17 mouse cellular contexts compared by ENCODE assay signal in genomic region chr16:22001172-22001571, GRCm38 (mm10). TPM values are rescaled to one million over a fixed set of nuclear protein-coding genes. Genes with fewer than 3 reads are reported as not detected.
DNase-seq lines count a peak whose midpoint lies in the region; ATAC-seq and TF ChIP-seq lines count a peak whose summit lies in the region.
"Had no signal": no experiment of that assay in that cellular context is flagged by ENCODE, and none has a peak within 500 bp of the region (broad histone marks: within the 10 kb centered on the region; RNA-seq: fewer than 3 reads in every experiment).

No protein-coding gene starts in this region.

- 0 out of 2 replicates have a peak, but pooled peaks have one; percentile 18 for TF ChIP-seq CTCF in hindbrain, postnatal 0 days (IDR thresholded peaks at IDR 0.05; ENCODE audit: low read depth)
- peak; percentile 54 for TF ChIP-seq CTCF in lung, postnatal 0 days (IDR thresholded peaks at IDR 0.05)

- H3K27me3 ChIP-seq in hindbrain, postnatal 0 days (ENCODE audit: insufficient read depth, low read length), result peaks cover 7% of the 10 kb centered on the region; the same call in 1 of the 2 replicates
- 0 out of 2 replicates have a peak, but pooled peaks cover 8% of the 10 kb centered on the region for H3K27me3 ChIP-seq in hindbrain, embryonic 12.5 days
- no peaks in the 10 kb centered on the region for H3K27me3 ChIP-seq in lung, postnatal 0 days (replicated peaks; ENCODE audit: insufficient read depth, low read length)
- no peaks in the 10 kb centered on the region for H3K27me3 ChIP-seq in intestine, embryonic 16.5 days (replicated peaks; ENCODE audit: control insufficient read depth, insufficient read depth, low read length)
- H3K27me3 ChIP-seq: midbrain, embryonic 15.5 days had no signal

- TF ChIP-seq EP300 in lung, postnatal 0 days (IDR thresholded peaks at IDR 0.05), result no peak

- 63% methylated on average over 4 of the region's 4 CpGs for WGBS in hindbrain, postnatal 0 days
- 70% methylated on average over 4 of the region's 4 CpGs for WGBS in hindbrain, embryonic 12.5 days
- WGBS in lung, postnatal 0 days, result 57% methylated on average over 4 of the region's 4 CpGs
- 56% methylated on average over 4 of the region's 4 CpGs for WGBS in intestine, embryonic 16.5 days

- DNase-seq in hindbrain, postnatal 0 days (ENCODE audit: low spot score), result no peak
- DNase-seq in lung, postnatal 0 days (ENCODE audit: low spot score), result no peak
- no peak for DNase-seq in lung, postnatal 25 days (ENCODE audit: low spot score)
- DNase-seq in thymus, postnatal 14 days, result no peak
- DNase-seq in adrenal gland, postnatal 10 days, result no peak
- DNase-seq: adrenal gland, postnatal 25 days; cerebellum, postnatal 10 days; heart, postnatal 4 days; kidney, postnatal 14 days; liver, embryonic 13.5 days; right cerebral cortex, postnatal 25 days had no signal

- ATAC-seq in hindbrain, postnatal 0 days, result no peak
- no peak for ATAC-seq in hindbrain, embryonic 12.5 days (ENCODE audit: low FRiP score)
- no peak for ATAC-seq in lung, postnatal 0 days
- no peak for ATAC-seq in intestine, embryonic 16.5 days
- ATAC-seq in erythroid progenitor cell, adult 5-6 weeks (replicated peaks; ENCODE audit: low FRiP score, poor library complexity, severe bottlenecking), result no peak
- ATAC-seq: midbrain, embryonic 15.5 days had no signal

- no peaks in the 10 kb centered on the region for H3K4me1 ChIP-seq in hindbrain, postnatal 0 days (ENCODE audit: insufficient read depth, low read length)
- no peaks in the 10 kb centered on the region for H3K4me1 ChIP-seq in hindbrain, embryonic 12.5 days
- H3K4me1 ChIP-seq in lung, postnatal 0 days (ENCODE audit: insufficient read depth, low read depth, low read length), result no peaks in the 10 kb centered on the region
- H3K4me1 ChIP-seq in intestine, embryonic 16.5 days (ENCODE audit: control insufficient read depth, insufficient read depth, low read length), result peaks cover 13% of the 10 kb centered on the region
- H3K4me1 ChIP-seq: embryonic facial prominence, embryonic 10.5 days; midbrain, embryonic 15.5 days had no signal

- H3K36me3 ChIP-seq in hindbrain, postnatal 0 days (ENCODE audit: insufficient read depth, low read length), result no peaks in the 10 kb centered on the region
- no peaks in the 10 kb centered on the region for H3K36me3 ChIP-seq in hindbrain, embryonic 12.5 days
- no peaks in the 10 kb centered on the region for H3K36me3 ChIP-seq in lung, postnatal 0 days (ENCODE audit: insufficient read depth, low read length)
- no peaks in the 10 kb centered on the region for H3K36me3 ChIP-seq in intestine, embryonic 16.5 days (ENCODE audit: control insufficient read depth, insufficient read depth, low read length)
- H3K36me3 ChIP-seq: embryonic facial prominence, embryonic 10.5 days; heart, embryonic 13.5 days; liver, embryonic 13.5 days; midbrain, embryonic 15.5 days had no signal

- H3K4me3 ChIP-seq in hindbrain, postnatal 0 days (ENCODE audit: low read length), result no peak overlapping the region
- H3K4me3 ChIP-seq in hindbrain, embryonic 12.5 days, result no peak overlapping the region
- H3K4me3 ChIP-seq in lung, postnatal 0 days (ENCODE audit: low read depth, low read length), result no peak overlapping the region
- no peak overlapping the region for H3K4me3 ChIP-seq in intestine, embryonic 16.5 days (ENCODE audit: low read length)
- H3K4me3 ChIP-seq: embryonic facial prominence, embryonic 10.5 days; heart, embryonic 13.5 days; liver, embryonic 13.5 days; midbrain, embryonic 15.5 days had no signal

- H3K9ac ChIP-seq in hindbrain, postnatal 0 days (replicated peaks; ENCODE audit: low read length), result no peak overlapping the region
- no peak overlapping the region for H3K9ac ChIP-seq in hindbrain, embryonic 12.5 days
- no peak overlapping the region for H3K9ac ChIP-seq in lung, postnatal 0 days (replicated peaks; ENCODE audit: low read depth)
- H3K9ac ChIP-seq in intestine, embryonic 16.5 days (ENCODE audit: low read depth, low read length), result no peak overlapping the region
- H3K9ac ChIP-seq: heart, embryonic 13.5 days; liver, embryonic 13.5 days; midbrain, embryonic 15.5 days had no signal

- H3K4me2 ChIP-seq in hindbrain, postnatal 0 days (ENCODE audit: low read depth, low read length), result no peak overlapping the region
- H3K4me2 ChIP-seq in hindbrain, embryonic 12.5 days (replicated peaks), result no peak overlapping the region
- H3K4me2 ChIP-seq in lung, postnatal 0 days (replicated peaks; ENCODE audit: low read depth, low read length), result no peak overlapping the region
- H3K4me2 ChIP-seq in intestine, embryonic 16.5 days (ENCODE audit: low read depth, low read length), result no peak overlapping the region
- H3K4me2 ChIP-seq: heart, embryonic 13.5 days; liver, embryonic 13.5 days; midbrain, embryonic 15.5 days had no signal

- no peaks in the 10 kb centered on the region for H3K9me3 ChIP-seq in hindbrain, postnatal 0 days (ENCODE audit: low read length)
- H3K9me3 ChIP-seq in hindbrain, embryonic 12.5 days (replicated peaks), result no peaks in the 10 kb centered on the region
- no peaks in the 10 kb centered on the region for H3K9me3 ChIP-seq in lung, postnatal 0 days (ENCODE audit: low read length)
- H3K9me3 ChIP-seq in intestine, embryonic 16.5 days (ENCODE audit: control insufficient read depth, low read length), result no peaks in the 10 kb centered on the region
- H3K9me3 ChIP-seq: embryonic facial prominence, embryonic 10.5 days; heart, embryonic 13.5 days; liver, embryonic 13.5 days; midbrain, embryonic 15.5 days had no signal

- H3K27ac ChIP-seq in hindbrain, postnatal 0 days, result no peak overlapping the region
- no peak overlapping the region for H3K27ac ChIP-seq in hindbrain, embryonic 12.5 days
- 0 out of 2 replicates have a peak overlapping the region, but pooled peaks have one; percentile 14 for H3K27ac ChIP-seq in lung, postnatal 0 days (ENCODE audit: low read length)
- peak overlapping the region; percentile 59; the same call in 1 of the 2 replicates for H3K27ac ChIP-seq in intestine, embryonic 16.5 days (ENCODE audit: low read length)
- H3K27ac ChIP-seq: embryonic facial prominence, embryonic 10.5 days; heart, embryonic 13.5 days; midbrain, embryonic 15.5 days had no signal

RNA-seq across cellular contexts. Expression of gene Liph, which starts 5.7 kb away (rescaled TPM):
- total RNA-seq in hindbrain, postnatal 0 days (2014; rRNA removed), result 0.04 and 0.47 TPM in 2 replicates
- polyA plus RNA-seq in hindbrain, postnatal 0 days (2015; fragmentation: Nextera tagmentation; extraction: Ambion mirVana), result 0.63 and 0.74 TPM in 2 replicates
- 0.43 and 0.49 TPM in 2 replicates for polyA plus RNA-seq in hindbrain, embryonic 12.5 days (2016; fragmentation: Nextera tagmentation; extraction: Ambion mirVana)
- 30.4 and 31.0 TPM in 2 replicates for polyA plus RNA-seq in lung, postnatal 0 days (2015; fragmentation: Nextera tagmentation; extraction: Ambion mirVana)
- 39.0 and 40.8 TPM in 2 replicates for polyA plus RNA-seq in intestine, embryonic 16.5 days (2015; fragmentation: Nextera tagmentation; extraction: Ambion mirVana)
- total RNA-seq in erythroid progenitor cell, adult 5-6 weeks (2015; ENCODE audit: low replicate concordance), result 0.84 TPM in 1 of 2 replicates, not detected in the other
- total RNA-seq in erythroid progenitor cell, adult 5-6 weeks (2017; ENCODE audit: low replicate concordance), result 2.8 and 4.1 TPM in 2 replicates
- total RNA-seq in adrenal gland, postnatal 10 days (2021), result 1 to 10 TPM in 1 of 2 experiments, under 1 TPM in 1; 0.91 to 1.3 TPM

RNA-seq across cellular contexts. Expression of gene Senp2, which starts 8.1 kb away (rescaled TPM):
- 23.4 and 24.1 TPM in 2 replicates for total RNA-seq in hindbrain, postnatal 0 days (2014; rRNA removed)
- polyA plus RNA-seq in hindbrain, postnatal 0 days (2015; fragmentation: Nextera tagmentation; extraction: Ambion mirVana), result 43.0 and 46.2 TPM in 2 replicates
- 61.7 and 64.5 TPM in 2 replicates for polyA plus RNA-seq in hindbrain, embryonic 12.5 days (2016; fragmentation: Nextera tagmentation; extraction: Ambion mirVana)
- polyA plus RNA-seq in lung, postnatal 0 days (2015; fragmentation: Nextera tagmentation; extraction: Ambion mirVana), result 29.6 and 30.2 TPM in 2 replicates
- 28.2 and 29.5 TPM in 2 replicates for polyA plus RNA-seq in intestine, embryonic 16.5 days (2015; fragmentation: Nextera tagmentation; extraction: Ambion mirVana)
- 84.3 and 107 TPM in 2 replicates for total RNA-seq in erythroid progenitor cell, adult 5-6 weeks (2015; ENCODE audit: low replicate concordance)
- total RNA-seq in erythroid progenitor cell, adult 5-6 weeks (2017; ENCODE audit: low replicate concordance), result 114 and 119 TPM in 2 replicates
- 10 to 100 TPM; 34.9 to 39.6 TPM for total RNA-seq in adrenal gland, postnatal 10 days (2021)

RNA-seq across cellular contexts. Expression of gene Tmem41a, which starts 53.8 kb away (rescaled TPM):
- 28.8 and 38.3 TPM in 2 replicates for total RNA-seq in hindbrain, postnatal 0 days (2014; rRNA removed)
- polyA plus RNA-seq in hindbrain, postnatal 0 days (2015; fragmentation: Nextera tagmentation; extraction: Ambion mirVana), result 54.9 and 55.5 TPM in 2 replicates
- polyA plus RNA-seq in hindbrain, embryonic 12.5 days (2016; fragmentation: Nextera tagmentation; extraction: Ambion mirVana), result 34.5 and 36.7 TPM in 2 replicates
- 33.6 and 40.6 TPM in 2 replicates for polyA plus RNA-seq in lung, postnatal 0 days (2015; fragmentation: Nextera tagmentation; extraction: Ambion mirVana)
- polyA plus RNA-seq in intestine, embryonic 16.5 days (2015; fragmentation: Nextera tagmentation; extraction: Ambion mirVana), result 102 and 113 TPM in 2 replicates
- 2.1 and 8.6 TPM in 2 replicates for total RNA-seq in erythroid progenitor cell, adult 5-6 weeks (2015; ENCODE audit: low replicate concordance)
- total RNA-seq in erythroid progenitor cell, adult 5-6 weeks (2017; ENCODE audit: low replicate concordance), result 3.8 and 4.1 TPM in 2 replicates
- 10 to 100 TPM; 15.6 to 15.9 TPM for total RNA-seq in adrenal gland, postnatal 10 days (2021)

Comparison
In these comparisons a context has a peak if more than half of its experiments do, and no peak if none do; other contexts are left out.
1. H3K27ac ChIP-seq: peak in lung, postnatal 0 days (single experiment) and intestine, embryonic 16.5 days (single experiment); none in hindbrain, postnatal 0 days (single experiment) and hindbrain, embryonic 12.5 days (single experiment).
2. RNA of gene Liph, which starts 5.7 kb away (polyA plus RNA-seq): 39.0 to 40.8 TPM in intestine, embryonic 16.5 days and 30.4 to 31.0 TPM in lung, postnatal 0 days; 0.63 to 0.74 TPM in hindbrain, postnatal 0 days and 0.43 to 0.49 TPM in hindbrain, embryonic 12.5 days; every median in the first group is over 10 times any median in the second.